Mouse (Mus musculus): Measurements from ENCODE around the gene Upp2.

The Upp2 gene

DNA sequence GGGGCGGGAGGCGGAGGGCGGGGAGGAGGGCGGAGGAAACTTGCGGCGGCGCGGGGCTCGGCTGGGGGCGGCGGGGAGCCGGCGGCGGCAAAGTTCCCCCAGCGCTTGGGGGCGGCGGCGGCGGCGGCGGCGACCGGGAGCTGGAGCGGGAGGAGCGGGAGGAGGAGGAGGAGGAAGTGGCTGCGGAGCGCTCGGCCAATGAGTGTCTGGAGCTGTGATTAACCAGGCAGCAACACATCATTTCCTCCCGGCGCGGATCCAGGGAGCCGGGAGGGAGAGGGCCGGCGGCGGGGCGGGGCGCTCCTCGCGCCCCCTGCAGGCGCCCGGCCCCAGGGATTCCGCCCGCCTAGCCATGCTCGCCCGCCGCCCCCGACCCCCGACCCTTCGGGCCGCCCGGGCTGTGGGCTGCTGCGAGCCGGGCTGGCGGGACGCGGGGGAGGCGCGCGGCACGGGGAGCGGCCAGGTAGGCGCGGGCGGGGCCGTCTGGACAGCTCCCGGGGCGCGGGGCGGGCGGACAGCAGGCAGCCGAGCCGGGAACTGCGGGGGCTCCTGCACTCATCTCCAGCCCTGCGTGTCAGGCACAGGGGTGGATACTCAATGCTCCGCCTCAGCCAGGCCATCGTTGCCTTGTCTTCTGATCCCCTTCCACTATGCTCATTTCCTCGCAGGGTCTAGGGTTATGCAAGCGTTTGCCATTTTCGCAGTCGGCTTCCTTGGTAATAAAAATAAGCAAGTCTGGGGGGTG is at the start of gene Upp2, which contains the start of gene Acvr1:
Upp2 (plus strand) TSS at position 233 of the 745 bp plus-strand sequence.
Acvr1 (minus strand) TSS at position 92 of the 745 bp plus-strand sequence.
- no peak for DNase-seq (ENCODE audit: low read depth)

DNA sequence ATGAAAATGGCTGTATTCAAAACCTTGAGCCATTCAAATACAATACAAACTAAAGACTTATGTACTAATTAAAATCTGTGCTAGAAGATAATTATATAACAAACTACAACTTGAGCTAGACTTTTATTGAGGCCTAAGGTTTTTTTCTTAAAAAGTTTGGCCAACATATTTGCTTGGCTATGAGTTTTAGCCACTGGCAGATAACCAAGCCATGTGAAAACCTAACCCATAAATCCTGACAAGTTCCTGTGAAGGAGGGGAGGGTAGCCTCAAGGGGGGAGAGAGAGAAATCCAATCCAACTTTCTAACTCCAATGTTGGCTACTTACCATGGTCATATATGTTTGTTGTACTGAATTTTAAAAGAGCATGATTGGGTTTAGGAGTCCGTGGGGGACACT is 48.6 kb upstream of the Upp2 start:
- no peak for DNase-seq (ENCODE audit: low read depth)

DNA sequence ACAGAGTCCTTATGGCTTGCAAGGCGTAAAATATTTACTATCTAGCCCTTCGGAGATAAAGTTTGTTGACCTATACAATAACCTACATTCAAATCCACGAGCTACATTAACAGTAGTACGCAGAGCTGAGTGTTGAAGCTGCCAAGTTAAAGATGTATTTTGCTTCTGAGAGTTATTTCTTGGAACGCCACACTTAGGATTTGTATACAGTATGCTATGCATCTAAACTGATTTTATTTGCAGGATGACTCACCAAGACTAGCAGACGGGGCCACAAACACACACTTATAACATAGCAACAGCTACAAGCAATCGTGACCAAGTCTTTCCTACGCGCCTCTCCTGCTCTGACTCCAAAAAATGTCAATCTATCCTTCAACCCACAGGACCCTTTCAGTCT is 46.4 kb upstream of the Upp2 start:
- DNase-seq (ENCODE audit: low read depth), result no peak

DNA sequence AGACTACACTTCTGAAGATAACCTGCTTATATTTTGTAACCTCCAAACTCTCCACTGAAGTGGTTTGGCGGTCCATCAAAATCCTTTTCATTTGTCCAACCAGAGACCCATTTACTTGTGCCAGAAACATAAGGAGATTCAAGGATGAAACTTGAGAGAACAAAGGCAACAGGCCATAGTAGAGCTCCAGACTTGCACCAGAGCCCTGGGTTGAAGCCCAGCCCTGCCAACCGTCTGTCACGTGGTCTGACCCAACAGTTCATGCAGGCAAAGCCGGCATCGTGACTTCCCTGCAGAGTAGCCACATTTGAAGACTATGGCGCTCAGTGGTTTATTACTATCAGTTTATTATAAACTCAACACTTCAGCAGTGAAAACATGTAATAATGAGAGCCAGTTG is 45.5 kb upstream of the Upp2 start:
- DNase-seq (ENCODE audit: low read depth), result no peak

DNA sequence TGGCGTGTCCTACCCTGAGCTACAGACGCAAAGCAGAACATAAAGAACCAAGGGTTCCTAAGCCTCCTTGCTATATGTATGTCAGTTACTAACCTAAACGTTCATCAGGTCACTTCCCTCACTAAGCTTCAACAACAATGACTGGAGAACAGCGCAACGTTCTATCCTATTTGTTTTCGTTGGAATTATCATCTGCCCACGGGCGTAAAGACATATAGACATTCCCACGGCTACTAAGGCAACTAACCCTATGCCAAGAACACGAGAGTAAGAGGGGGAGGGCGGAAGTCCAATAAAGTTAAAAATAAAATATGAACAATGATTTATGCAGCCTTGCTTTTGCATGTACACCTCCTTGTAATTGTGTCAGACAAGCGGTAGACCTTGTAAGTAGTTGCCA is 44.0 kb upstream of the Upp2 start:
- DNase-seq (ENCODE audit: low read depth), result no peak

DNA sequence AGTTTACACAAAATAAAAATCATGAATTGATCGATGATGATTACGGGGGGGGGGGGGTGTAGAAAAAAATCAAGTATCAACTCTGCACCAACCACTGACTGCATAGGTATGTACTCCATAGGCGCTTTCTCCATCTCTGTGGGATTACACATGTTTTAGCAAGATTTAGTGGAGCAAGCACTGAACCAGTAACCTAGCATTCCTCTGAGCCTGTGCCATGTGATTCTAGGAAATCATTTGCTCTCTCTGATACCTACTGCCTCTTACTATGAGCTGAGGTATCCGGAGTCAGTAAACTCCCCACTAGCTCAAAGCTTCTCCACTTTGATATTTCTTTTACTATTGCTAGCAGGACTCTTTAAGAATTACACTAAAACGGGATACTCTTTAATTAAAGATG is 43.2 kb upstream of the Upp2 start:
- DNase-seq (ENCODE audit: low read depth), result no peak

DNA sequence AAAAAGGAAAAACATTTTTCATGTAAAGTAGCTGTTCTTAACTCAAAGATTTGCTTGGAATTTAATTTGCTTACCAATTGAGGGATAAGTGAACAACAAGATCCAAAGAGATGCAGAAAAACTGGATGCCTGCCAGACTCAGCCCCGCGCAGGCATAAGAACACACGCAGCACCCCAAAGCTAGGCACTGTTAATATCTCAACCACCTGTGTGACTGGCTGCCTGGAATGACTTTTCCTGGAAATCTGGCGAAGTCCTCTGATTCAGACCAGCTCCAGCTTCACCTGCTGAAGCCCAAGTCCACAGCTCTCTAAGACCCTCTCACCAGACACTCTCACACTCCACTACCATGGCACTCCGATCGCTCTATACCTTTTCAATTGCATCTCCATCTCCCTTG is 42.7 kb upstream of the Upp2 start:
- DNase-seq (ENCODE audit: low read depth), result no peak

DNA sequence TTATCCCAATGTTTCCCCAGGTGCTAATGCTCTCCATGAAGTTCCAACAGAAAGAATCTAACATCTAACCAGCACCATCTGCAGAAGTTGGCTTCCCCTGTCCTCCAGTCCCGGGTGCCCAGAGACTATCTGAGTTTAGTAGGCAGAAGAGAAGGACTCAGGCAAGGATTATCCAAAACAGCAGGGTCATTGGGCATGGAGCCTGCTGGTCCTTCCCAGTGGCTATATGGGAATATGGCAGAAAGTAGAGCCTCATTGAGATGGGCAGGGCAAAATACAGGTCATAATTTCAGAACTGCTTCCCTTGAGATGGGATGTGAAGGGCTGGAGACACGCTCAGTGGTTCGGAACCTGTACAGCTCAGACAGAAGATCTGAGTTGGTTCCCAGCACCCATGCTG is 39.3 kb upstream of the Upp2 start:
- DNase-seq (ENCODE audit: low read depth), result no peak

DNA sequence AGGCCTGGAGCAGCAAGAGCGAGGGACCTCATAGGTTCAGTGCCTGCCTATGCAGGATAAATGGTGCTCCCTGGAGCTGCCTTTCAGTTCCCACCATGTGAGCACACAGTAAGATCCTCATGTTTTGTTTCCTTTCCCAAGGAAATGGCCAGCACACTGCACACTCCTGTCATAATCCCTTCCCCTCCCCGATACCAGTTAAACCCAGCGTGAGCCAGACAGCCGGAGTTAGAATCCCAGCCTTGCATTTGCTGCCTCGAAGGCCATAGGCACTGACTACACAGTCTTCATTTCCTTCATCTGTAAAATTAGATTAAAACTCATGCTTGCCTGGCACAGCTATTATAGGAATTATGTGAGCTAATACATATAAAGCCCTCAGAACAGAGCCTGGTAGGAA is 37.7 kb upstream of the Upp2 start:
- DNase-seq (ENCODE audit: low read depth), result no peak

DNA sequence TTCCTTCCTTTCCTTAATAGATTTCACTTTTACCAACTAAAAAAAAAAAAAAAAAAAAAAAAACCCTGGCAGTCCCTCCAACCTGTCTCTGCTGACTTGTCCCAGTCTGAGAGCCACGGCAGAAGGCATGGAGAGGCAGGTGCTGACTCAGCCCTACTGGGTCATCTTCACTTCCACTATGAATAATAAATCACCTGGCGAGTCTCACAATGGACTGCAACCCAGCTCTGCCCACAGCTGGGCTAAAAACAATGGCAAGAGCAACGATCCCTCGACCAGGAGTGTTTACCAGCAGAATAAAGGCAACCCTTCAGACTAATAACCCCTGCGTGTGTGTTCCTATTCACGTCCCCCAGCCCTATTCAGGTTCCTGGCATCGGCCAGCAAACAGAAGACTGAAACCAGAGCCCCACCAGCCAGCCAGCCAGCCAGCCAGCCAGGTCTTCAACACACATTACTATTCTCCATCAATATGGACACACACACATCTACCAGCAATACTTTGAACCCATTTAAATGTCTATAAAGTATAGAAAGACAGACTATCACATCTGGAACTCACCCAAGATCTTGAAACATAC is 37.1 kb upstream of the Upp2 start:
- no peak for DNase-seq (ENCODE audit: low read depth)

DNA sequence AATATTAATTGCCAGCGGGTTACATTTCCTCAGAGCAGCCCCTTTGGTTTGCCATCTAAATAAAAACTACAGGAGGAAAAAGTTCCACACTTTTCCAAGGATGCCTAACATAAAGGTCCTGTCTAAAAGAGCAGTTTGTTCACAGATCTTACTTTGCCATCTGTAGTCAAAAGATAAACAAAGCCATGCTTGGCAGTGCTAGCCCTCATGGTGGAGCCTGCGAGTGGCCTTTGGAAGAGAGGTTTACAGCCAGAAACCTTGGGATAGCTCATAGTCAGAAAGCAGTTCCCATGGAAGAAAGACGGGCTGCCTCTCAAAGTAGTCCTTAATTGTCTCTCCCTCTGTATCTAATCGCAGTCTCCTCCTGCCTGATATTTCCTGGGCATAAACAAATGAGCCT is 36.6 kb upstream of the Upp2 start:
- no peak for DNase-seq (ENCODE audit: low read depth)

DNA sequence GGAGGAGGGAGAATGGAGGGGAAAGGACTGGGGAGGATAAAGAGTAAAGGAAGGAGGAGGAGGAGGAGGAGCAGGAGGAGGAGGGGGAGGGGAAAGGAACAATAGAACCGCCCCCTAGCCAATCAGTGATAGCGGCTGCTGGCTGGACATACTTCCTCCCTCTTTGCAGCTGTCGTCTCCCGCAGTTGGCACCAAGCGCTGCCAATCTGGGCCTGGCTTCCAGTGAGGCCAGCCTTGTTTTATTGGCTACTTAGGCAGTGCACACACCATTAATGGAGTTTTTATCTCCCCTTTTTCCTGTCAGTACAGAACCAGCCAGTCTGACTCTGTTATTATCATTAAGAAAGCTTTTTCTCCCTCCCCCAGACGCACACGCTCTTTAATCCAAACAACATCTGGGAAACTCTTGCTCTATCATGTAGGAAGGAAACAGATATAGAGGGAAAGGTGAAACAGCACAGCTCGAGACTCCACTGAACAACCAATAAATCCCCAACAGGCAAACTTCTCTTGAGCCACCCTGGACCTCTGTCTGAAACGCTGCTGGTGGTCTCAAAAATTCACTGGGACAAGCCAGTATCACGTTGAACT is 34.7 kb upstream of the Upp2 start:
- DNase-seq (ENCODE audit: low read depth), result peak; percentile 72

DNA sequence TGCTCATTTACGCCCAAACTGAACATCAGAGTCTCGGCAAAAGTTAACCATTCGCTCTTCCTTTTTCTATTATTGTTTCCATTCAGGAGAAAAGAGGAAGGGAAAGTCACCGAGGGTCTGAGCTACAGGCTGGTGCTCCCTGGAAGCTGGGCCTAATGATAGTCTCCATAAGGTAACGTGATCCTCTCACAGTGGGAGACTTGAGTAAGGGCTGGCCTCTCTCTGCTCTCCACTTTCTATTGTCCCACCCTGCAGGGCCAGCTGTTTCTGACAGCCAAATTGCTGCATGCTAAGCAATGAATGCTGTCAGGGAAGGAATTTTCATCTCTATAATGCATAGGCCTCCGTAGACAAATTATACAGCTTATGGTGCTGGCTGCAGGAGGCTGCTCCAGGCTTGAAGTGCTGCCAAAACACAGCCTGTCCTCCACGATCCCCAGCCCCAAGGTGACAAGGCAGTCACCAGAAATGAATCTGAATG is 33.5 kb upstream of the Upp2 start:
- no peak for DNase-seq (ENCODE audit: low read depth)

DNA sequence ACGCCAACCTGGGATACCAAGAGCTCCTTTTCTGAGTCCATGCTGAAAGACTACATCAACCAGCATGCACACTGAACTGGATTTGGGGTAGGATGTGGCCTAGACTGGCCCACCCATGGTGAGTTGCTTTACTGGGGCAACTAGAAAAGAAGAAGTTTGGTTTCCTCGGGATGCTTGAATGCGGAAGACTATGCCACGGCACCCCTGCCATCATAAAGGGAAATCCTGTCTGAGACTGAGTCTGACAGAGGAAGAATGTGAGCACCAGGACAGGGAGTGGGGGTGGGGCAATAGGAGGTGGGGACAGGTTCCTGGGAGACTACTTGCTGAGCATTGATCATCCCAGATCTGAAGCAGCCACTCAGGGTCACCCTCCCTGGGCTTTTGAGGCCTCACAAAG is 32.7 kb upstream of the Upp2 start:
- no peak for DNase-seq (ENCODE audit: low read depth)

DNA sequence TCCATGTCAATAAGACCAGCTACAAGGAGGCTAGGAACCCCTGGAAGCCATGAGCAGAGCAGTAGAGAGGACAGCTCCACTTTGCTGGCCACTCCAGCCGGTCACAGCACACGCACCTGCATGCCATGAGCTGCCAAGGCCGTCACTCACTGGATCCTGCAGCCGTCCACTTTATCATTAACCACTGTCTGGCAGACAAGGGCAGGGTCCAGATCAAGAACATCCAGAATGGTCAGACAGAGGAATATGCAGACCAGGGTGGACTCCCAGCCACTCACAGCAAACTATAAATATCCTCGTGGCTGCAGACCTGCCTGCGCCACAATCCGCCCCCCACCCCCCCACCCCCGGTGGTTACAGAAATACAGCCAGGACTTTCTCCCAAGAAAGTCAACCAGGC is 31.9 kb upstream of the Upp2 start:
- DNase-seq (ENCODE audit: low read depth), result no peak

DNA sequence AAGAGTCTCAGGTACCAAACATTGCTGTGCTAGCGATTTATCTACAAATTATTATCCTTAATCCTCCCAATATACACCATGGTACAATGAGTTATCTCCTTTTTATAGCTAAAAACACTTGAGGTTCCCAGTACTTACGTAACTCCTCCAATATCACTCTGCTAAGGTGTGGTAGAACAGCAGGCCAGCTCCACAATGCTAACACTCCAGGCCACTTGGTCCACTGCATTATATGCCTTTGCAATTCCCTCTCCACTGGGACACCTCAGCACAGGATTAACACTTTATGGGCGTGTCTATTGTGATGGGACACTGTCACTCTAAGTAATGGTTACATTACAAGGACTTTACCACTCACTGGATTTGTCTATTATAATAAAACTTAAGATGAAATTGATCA is 30.3 kb upstream of the Upp2 start:
- DNase-seq (ENCODE audit: low read depth), result no peak

DNA sequence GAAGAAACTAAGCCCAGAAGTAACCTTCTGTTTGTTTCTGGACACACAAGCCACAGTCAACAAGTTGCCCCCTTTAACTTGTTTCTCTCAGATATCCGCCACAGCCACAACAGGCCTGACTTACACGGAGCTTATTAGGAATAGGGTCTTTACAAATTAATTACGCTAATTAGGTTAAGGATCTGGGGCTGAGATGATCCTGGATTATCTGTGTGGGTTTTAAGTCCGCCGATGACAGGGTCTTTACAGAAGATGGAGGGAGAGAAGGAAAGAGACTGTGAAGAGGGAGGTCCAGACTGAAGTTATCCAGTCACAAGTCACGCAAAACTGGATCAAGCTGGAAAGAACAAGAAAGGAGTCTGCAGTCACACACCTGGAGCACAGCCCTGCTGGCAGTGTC is 28.9 kb upstream of the Upp2 start:
- DNase-seq (ENCODE audit: low read depth), result no peak

DNA sequence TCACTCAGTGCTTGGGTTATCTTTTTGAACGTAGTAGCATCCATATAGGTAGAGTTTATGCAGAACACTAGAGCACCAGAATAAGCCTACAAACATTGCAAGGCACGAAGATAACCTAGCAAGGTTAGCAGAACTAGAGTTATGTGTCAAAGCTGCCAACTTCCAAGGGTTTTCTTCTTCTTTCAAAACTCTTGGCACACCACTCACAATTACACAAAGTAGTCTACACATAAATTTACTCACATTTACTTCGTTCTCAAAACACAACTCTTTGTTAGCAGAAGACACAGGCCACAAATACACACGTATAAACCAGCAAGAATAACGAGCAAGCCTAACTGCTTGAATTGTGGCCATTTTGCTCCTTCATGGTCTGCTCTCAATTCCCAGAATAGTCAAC is 23.8 kb upstream of the Upp2 start:
- no peak for DNase-seq (ENCODE audit: low read depth)

DNA sequence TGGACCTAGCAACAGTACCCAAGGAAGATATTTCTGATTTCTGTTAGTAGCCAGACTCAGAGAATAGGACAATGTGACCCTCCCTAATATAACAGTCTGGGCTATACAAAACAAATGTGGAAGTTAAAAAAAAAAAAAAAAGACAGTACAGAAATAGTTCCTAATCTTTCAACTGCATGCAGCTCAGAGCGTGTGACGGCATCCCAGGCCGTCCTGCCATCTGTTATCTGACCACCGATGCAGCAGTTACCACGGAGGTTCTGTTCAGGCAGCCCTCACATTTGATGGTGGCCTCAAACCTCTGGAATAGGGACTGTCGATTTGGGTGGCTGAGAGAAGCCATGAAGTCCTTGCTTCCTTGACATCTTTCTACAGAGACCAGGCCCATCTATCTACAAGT is 22.7 kb upstream of the Upp2 start:
- DNase-seq (ENCODE audit: low read depth), result no peak

DNA sequence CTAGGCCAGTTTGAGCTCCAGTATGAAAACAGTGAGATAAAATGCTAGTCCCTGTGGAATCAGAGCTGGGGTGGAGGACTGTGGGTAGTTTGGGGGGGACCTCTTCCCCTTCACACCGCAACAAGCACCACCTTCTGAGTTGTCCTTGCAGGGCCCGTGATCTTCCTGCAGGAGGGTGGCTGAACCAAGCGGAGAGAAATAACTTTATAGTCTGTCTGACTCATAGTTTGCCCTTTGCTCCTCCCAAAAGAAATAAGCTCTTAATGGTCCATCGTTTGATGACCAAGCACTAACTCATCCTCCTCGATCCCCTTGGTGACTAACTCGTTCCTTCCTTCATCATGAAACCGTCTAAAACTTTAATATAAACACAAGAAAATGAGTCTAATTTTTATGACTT is 20.8 kb upstream of the Upp2 start:
- DNase-seq (ENCODE audit: low read depth), result no peak

DNA sequence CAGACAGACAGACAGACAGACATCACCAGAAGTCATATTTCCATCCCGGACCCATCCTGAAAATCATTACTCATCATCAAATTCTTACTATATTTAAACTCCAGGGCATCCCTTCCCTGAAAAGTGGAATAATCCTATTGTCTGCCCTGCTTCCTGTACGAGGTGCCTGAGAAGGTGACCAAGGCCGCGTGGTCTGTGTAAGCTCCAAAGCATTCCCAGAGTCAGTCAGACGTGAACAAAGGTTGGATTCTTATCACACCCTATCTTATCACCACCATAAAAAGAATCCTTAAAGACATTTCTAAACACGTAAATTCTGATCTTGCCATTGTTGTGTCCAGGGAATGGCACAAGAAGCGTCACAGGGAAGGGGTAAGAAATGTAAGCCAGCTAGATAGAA is 18.2 kb upstream of the Upp2 start:
- no peak for DNase-seq (ENCODE audit: low read depth)

DNA sequence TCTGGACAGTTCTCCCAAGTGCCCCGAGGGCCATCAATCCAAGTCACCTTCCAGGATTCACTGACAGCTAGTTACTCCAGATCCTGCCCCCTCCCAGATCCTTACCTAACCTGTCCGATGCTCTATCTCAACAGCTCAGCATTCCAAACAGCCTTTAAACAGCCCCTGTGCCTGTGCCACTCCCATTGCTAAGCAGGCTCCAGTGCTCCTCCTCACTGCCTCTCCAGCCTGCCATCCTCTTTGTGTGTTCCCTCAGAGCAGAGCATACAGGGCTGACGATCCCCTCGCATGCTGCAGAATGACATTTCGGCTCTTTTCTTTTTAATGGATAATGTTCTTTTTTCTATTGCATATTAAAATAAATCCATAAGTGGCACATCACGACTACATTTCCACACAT is 17.1 kb upstream of the Upp2 start:
- no peak for DNase-seq (ENCODE audit: low read depth)

DNA sequence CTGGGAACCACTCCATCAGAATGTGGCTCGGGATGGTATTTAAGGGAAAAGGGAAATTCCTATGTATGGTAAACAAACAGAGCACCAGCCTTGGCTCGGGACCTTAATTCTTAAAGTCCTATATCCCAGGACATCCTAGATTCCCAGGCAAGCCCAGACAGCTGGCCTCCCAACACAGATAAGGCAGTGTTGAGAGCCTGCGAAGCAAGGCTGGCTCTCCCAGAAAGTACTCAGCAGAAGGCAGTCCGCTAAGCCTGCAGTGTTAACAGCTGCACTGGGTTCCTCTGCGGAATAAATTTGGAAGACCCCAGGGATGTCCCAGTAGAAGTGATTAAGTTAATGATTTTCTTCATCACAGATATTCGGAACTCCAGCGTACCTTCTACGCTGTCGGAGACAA is 16.6 kb upstream of the Upp2 start:
- no peak for DNase-seq (ENCODE audit: low read depth)

DNA sequence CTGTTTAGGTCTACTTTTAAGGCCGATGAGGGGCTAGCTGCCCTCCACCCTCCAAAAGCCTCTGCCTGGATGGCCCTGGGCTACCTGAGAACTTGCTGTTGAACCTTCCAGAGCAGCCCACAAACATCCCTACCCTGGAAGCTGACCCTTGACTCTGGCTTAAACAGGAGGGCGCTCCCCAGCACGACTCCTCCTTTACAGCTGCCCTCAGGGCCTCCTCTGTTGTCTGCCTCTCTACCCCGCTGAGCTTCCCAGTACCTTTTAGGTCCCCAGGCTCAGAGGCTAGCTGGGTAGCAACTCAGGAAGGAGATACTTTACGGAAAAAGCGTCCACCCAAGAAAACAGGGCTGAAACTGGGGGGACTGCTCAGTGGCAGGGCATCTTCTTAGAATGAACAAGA is 15.2 kb upstream of the Upp2 start:
- no peak for DNase-seq (ENCODE audit: low read depth)
